Mouse (Mus musculus): ENCODE measurements around the gene Chst11.

The Chst11 gene

GRCm38 (mm10) chr10:83140258-83140936 lies 155.1 kb downstream of the Chst11 start:
- no peak for DNase-seq (ENCODE audit: low read depth, low spot score)

GRCm38 (mm10) chr10:83141434-83141833 lies 156.1 kb downstream of the Chst11 start:
- no peak for DNase-seq (ENCODE audit: low read depth, low spot score)

- DNase-seq (ENCODE audit: low read depth, low spot score): no peak
These were observed 157.8 kb downstream of the Chst11 start for GRCm38 (mm10) chr10:83143049-83143448.

- DNase-seq (ENCODE audit: low read depth, low spot score): no peak
These were observed 160.5 kb downstream of the Chst11 start for GRCm38 (mm10) chr10:83145836-83146235.

GRCm38 (mm10) chr10:83149342-83150178 lies 164.3 kb downstream of the Chst11 start:
- peak; percentile 44 for DNase-seq (ENCODE audit: low read depth, low spot score)

GRCm38 (mm10) chr10:83150587-83150986 lies 165.3 kb downstream of the Chst11 start:
- DNase-seq (ENCODE audit: low read depth, low spot score): no peak

- DNase-seq (ENCODE audit: low read depth, low spot score): no peak
These were observed 166.1 kb downstream of the Chst11 start for GRCm38 (mm10) chr10:83151362-83151761.

GRCm38 (mm10) chr10:83151896-83152685 lies 166.8 kb downstream of the Chst11 start:
- no peak for DNase-seq (ENCODE audit: low read depth, low spot score)

- no peak for DNase-seq (ENCODE audit: low read depth, low spot score)
These were observed 167.4 kb downstream of the Chst11 start for GRCm38 (mm10) chr10:83152723-83153122.

- no peak for DNase-seq (ENCODE audit: low read depth, low spot score)
These were observed 168.1 kb downstream of the Chst11 start for GRCm38 (mm10) chr10:83153374-83153773.

- no peak for DNase-seq (ENCODE audit: low read depth, low spot score)
These were observed 168.6 kb downstream of the Chst11 start for GRCm38 (mm10) chr10:83153887-83154286.

GRCm38 (mm10) chr10:83157289-83157688 lies 172.0 kb downstream of the Chst11 start:
- DNase-seq (ENCODE audit: low read depth, low spot score): no peak

- no peak for DNase-seq (ENCODE audit: low read depth, low spot score)
These were observed 173.0 kb downstream of the Chst11 start for GRCm38 (mm10) chr10:83158322-83158721.

GRCm38 (mm10) chr10:83159229-83159628 lies 173.9 kb downstream of the Chst11 start:
- DNase-seq (ENCODE audit: low read depth, low spot score): no peak

GRCm38 (mm10) chr10:83161656-83162365 lies 176.5 kb downstream of the Chst11 start:
- no peak for DNase-seq (ENCODE audit: low read depth, low spot score)

- DNase-seq (ENCODE audit: low read depth, low spot score): no peak
These were observed 178.6 kb downstream of the Chst11 start for GRCm38 (mm10) chr10:83163946-83164345.

- DNase-seq (ENCODE audit: low read depth, low spot score): no peak
These were observed 179.7 kb downstream of the Chst11 start for GRCm38 (mm10) chr10:83164901-83165435.

- no peak for DNase-seq (ENCODE audit: low read depth, low spot score)
These were observed 180.4 kb downstream of the Chst11 start for GRCm38 (mm10) chr10:83165521-83166243.

GRCm38 (mm10) chr10:83166272-83166671 lies 181.0 kb downstream of the Chst11 start:
- DNase-seq (ENCODE audit: low read depth, low spot score): no peak

GRCm38 (mm10) chr10:83167492-83167891 lies 182.2 kb downstream of the Chst11 start:
- DNase-seq (ENCODE audit: low read depth, low spot score): no peak

Data from telencephalon, adult 2 months (tissue).